Mouse (Mus musculus) brain, embryonic 18.5 days (tissue): ENCODE measurements around the gene Vstm2l.

Source experiments
- DNase-seq: peaks from one replicate; pipeline ENCODE4 v3.0.0-alpha.2; 2012; ENCODE audit warnings: low read depth, low spot score

Gene Vstm2l

GRCm38 (mm10) chr2:157932655-157933054, 18.2 kb downstream of the Vstm2l start:
- no peak for DNase-seq

GRCm38 (mm10) chr2:157935444-157936171, 21.2 kb downstream of the Vstm2l start:
- DNase-seq = no peak

GRCm38 (mm10) chr2:157936676-157937075, 22.2 kb downstream of the Vstm2l start:
- DNase-seq = no peak

- DNase-seq = no peak
Observed at GRCm38 (mm10) chr2:157940586-157941185, 26.2 kb downstream of the Vstm2l start.

- peak; percentile 61 for DNase-seq
Observed at GRCm38 (mm10) chr2:157943514-157944155, 29.2 kb downstream of the Vstm2l start.

- DNase-seq = no peak
Observed at GRCm38 (mm10) chr2:157944156-157944893, 29.9 kb downstream of the Vstm2l start.

GRCm38 (mm10) chr2:157953978-157954377, 39.5 kb downstream of the Vstm2l start:
- DNase-seq = no peak

- DNase-seq = no peak
Observed at GRCm38 (mm10) chr2:157957707-157958108, 43.3 kb downstream of the Vstm2l start.

- DNase-seq = no peak
Observed at GRCm38 (mm10) chr2:157967856-157968255, 53.4 kb downstream of the Vstm2l start.

- no peak for DNase-seq
Observed at GRCm38 (mm10) chr2:157970124-157970523, 55.7 kb downstream of the Vstm2l start.

- no peak for DNase-seq
Observed at GRCm38 (mm10) chr2:157970669-157971068, 56.2 kb downstream of the Vstm2l start.

GRCm38 (mm10) chr2:157974604-157975501, 60.4 kb downstream of the Vstm2l start:
- no peak for DNase-seq

GRCm38 (mm10) chr2:157975595-157975994, 61.1 kb downstream of the Vstm2l start:
- DNase-seq = no peak

- DNase-seq = no peak
Observed at GRCm38 (mm10) chr2:157979241-157979640, 64.8 kb downstream of the Vstm2l start.

GRCm38 (mm10) chr2:157982727-157983126, 68.3 kb downstream of the Vstm2l start:
- DNase-seq = no peak

- no peak for DNase-seq
Observed at GRCm38 (mm10) chr2:157983276-157983675, 68.8 kb downstream of the Vstm2l start.

GRCm38 (mm10) chr2:157985611-157986010, 71.2 kb downstream of the Vstm2l start:
- no peak for DNase-seq

- DNase-seq = no peak
Observed at GRCm38 (mm10) chr2:157986235-157986634, 71.8 kb downstream of the Vstm2l start.

- DNase-seq = no peak
Observed at GRCm38 (mm10) chr2:157988416-157989190, 74.2 kb downstream of the Vstm2l start.

GRCm38 (mm10) chr2:157989946-157990345, 75.5 kb downstream of the Vstm2l start:
- no peak for DNase-seq
